Mouse (Mus musculus) lung, adult 10 weeks (tissue): ENCODE results near the gene Klhl18. TPM values are rescaled to one million over a fixed set of nuclear protein-coding genes. Genes with fewer than 3 reads are reported as not detected.

Source experiments
- polyA plus RNA-seq: library from polyadenylated mRNA; stranded (reverse); fragments of 350-450 nt; fragmentation: Illumina TruSeq; extraction: RNeasy Lipid Tissue Mini Kit (QIAGEN cat#74804); gene quantifications from one replicate; pipeline ENCODE4 v1.2.3, GENCODE M21; 2014; ENCODE audit warnings: low read depth, low replicate concordance; ENCODE audit not compliant: insufficient read depth

Klhl18 gene
- 6.5 TPM for polyA plus RNA-seq

GRCm38 (mm10) chr9:110476124-110477091 lies at the start of gene Klhl18, which contains the start of gene Kif9:
Klhl18 (minus strand) TSS chr9:110476694.
Kif9 (plus strand) TSS chr9:110476958.

GRCm38 (mm10) chr9:110419511-110420112 lies 56.9 kb downstream of the Klhl18 start, which contains the start of gene Ngp:
Ngp (plus strand) TSS chr9:110419747.

DNA sequence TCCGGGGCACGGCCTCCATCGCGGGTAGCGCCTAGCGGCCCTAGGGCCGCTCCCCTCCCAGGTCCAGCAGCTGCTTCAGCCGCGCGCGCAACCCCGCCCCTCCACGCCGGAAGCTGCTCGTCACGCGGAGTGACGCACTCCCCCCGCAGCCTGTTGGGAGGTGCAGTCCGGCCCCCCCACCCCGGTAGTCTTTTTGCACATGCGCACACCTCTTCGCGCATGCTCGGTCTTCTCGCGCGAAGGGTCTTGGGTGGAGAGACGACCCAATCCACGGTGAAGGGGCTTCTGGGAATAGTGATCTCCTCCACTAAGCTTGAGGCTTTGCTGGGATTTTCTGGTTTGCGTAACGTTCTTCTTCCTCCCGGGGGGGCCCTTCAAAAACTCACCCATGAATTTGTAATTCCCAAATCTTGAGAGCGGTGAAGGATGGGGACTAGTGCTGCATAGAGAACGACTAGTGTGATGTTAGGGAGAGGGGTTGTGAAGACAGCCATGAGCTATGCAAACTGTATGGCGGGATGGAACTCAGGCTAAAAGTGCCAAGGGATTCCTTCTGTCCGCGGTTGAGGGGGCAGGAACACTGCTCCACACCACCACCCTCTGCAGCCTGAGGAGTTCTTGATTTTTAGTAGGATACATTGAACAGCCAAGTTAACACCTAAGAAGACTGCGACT lies 68.3 kb downstream of the Klhl18 start, which contains the start of gene Ptpn23:
Gene Ptpn23 (minus strand): TSS at position 115 of the 675 bp plus-strand sequence.

Other genes starting within 250 kb of the Klhl18 start
- gene Cspg5, start 232.9 kb downstream of the Klhl18 start, polyA plus RNA-seq = 0.50 TPM
- 4.6 TPM for gene Elp6, start 171.5 kb downstream of the Klhl18 start, polyA plus RNA-seq
- 19.0 TPM for gene Scap, start 143.4 kb downstream of the Klhl18 start, polyA plus RNA-seq
- 13.4 TPM for gene Ptpn23, start 68.5 kb downstream of the Klhl18 start, polyA plus RNA-seq
- gene Ngp, start 56.9 kb downstream of the Klhl18 start, polyA plus RNA-seq = 0.45 TPM
- 4.5 TPM for gene Kif9, start 264 bp upstream of the Klhl18 start, polyA plus RNA-seq
- gene Setd2, start 55.9 kb upstream of the Klhl18 start, polyA plus RNA-seq = 32.7 TPM
- 19.5 TPM for gene Nradd, start 147.8 kb upstream of the Klhl18 start, polyA plus RNA-seq
- gene Nbeal2, start 177.5 kb upstream of the Klhl18 start, polyA plus RNA-seq = 10.7 TPM
- gene Ccdc12, start 179.8 kb upstream of the Klhl18 start, polyA plus RNA-seq = 141 TPM